Mouse (Mus musculus): ENCODE data around the gene Npff. TPM values are rescaled to one million over a fixed set of nuclear protein-coding genes. Genes with fewer than 3 reads are reported as not detected.

Npff gene
- total RNA-seq (2021): under 1 TPM; 0.87 to 0.92 TPM
- long read RNA-seq, experiment 1: 0 reads
- long read RNA-seq, experiment 2: 0 reads

GRCm38 (mm10) chr15:102524892-102525485 is at the start of gene Npff:
Npff (minus strand) TSS chr15:102524942.
- DNase-seq: peak; percentile 66 to 84

DNA sequence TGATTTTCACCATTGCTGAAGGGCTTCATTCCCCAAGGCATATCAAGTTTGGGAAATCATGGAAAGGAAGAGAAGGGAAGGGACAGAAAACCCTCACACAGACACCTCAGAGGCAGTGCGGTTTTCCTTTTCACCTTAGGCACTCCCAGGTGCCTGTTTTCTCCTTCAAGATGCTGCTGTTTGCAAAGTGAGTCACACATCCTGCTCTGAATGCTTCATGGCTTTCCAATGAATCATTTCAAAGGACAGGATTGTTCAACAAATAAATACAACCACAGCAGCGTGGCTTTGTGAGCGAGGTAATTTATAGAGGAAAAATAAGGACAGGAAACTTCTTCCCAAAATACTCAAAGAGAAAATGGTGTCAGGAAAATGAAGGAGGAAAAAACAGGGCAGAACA is 47.3 kb upstream of the Npff start:
- no peak for DNase-seq

- no peak for DNase-seq
Observed at GRCm38 (mm10) chr15:102567849-102568248, 43.1 kb upstream of the Npff start.

DNA sequence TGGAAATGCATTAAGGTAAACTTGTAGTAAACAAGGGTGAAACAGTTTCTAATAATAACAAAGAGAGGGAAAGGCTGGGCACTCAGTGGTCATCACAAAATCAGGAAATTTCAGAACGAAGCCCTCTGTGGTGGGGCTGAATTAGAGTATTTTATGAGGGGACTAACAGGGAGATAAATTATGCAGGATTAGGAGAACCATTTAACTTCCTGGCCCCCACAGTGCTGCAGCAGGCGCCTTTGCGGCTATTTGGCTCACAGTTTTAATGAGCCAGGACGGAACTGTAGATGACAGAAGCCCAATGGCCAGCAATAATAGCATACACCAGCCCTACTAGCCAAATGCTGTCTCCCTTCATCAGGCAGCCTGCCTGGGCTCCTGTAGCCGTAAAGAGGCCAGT is 38.9 kb upstream of the Npff start:
- no peak for DNase-seq

GRCm38 (mm10) chr15:102563061-102563460 is 38.3 kb upstream of the Npff start:
- no peak for DNase-seq

DNA sequence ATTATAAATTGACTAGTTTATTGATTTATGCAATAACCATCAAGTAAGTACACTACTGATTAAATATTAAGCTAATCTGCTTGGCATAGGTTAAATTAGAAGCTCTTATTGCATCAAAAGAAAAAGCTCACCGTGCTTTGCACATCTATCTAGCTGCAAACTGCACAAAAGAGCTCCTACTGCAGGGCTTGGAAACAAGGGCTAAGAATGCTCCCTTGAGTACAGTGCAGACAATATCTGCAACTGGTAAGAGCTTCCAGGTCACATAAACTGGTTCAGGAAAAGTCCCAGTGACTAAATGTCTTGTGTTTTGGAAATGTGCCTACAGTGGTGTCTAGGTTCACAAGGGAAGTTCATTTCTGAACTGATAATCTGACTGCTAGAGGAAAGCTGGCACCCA is 37.7 kb upstream of the Npff start:
- DNase-seq: no peak

DNA sequence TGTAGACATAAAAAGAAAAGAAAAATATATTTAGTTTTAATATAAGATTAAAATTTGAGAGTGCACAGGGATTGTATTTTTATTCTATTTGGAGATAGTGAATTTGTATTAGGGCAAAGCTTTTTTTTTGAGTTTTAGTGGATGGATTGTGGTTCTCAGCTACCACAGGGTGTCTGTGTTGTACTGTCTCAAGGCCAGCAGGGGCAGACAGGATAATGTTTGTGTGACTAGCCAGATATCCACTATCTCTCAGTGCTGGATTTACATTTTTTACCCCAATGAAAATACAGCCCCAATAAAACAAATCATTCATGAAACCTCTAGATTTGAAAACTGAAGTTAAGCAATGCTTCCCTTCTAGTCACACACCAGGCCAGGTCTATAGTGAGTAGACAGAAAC is 32.8 kb upstream of the Npff start:
- DNase-seq: no peak

DNA sequence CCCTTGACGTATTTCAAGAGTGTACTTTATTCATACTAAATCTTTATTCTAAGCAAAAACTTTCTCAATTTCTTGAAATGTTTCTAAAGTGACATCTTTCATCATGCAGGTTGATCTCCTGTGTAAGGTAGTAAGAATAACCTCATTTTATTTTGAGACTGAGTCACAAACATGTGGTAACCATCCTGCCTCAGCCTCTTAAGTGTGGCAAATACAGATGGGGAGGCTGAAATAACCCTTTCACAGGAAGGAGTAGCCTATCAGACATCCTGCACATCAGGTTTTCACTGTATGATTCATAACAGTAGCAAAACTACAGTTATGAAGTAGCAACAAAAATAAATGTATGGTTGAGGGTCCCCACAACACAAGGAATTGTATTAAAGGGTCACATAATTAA is 30.8 kb upstream of the Npff start:
- DNase-seq: no peak

DNA sequence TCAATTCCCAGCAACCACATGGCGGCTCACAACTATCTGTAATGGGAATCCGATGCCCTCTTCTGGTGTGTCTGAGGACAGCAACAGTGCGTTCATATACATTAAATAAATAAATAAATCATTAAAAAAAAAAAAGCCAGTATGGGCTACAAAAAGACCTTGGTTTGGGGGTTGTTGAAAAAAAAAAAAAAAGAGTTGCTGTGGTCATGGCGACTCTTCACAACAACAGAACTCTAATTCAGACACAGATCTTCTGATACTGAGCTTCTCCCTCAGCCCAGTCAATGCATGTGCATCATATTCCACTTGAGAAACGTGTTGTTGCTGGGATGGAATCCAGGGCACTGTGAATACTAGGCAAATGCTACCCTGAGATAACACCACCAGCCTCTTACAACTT is 27.9 kb upstream of the Npff start:
- DNase-seq: no peak

GRCm38 (mm10) chr15:102547478-102547877 is 22.7 kb upstream of the Npff start:
- DNase-seq: peak; percentile 59 to 68

- DNase-seq: peak; percentile 81 to 82
Observed at GRCm38 (mm10) chr15:102546677-102547427, 22.1 kb upstream of the Npff start.

DNA sequence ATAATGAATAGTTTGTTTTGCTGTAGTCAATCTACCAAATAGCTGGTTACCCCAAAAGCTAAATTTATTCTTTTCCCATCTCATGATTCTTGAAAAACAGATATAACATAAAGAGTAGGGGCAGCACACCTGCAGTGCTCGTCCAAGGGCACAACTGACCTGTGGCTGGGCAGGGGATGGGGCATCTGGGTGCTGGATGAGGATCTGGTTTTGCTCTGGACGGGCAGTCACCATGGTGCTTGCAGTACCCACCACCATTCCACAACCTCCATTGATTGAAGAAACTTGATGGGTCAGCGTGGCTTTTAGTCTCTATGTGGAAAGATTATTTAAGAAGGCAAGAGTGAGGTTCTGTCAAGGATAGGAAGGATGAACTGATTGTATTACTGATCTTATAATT is 21.5 kb upstream of the Npff start:
- no peak for DNase-seq

DNA sequence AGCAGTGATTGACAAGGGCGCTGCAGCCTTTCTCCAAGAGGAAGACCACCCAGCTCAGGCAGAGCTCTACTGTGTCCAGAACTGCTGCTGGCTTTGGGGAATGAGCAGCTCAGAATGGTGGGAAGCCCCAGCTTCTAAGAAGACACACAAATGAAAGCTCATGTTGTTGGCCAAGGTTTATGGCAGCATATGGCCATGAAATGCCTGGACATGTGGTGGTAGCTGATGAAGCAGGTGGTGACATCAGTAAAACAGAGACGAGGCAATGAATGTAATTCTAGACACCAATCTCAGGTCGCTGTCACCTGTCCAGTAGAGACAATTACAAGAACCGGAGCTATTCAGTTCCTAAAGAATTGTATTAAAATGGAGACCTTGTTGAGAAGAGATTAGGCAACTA is 20.1 kb upstream of the Npff start:
- DNase-seq: no peak

- DNase-seq: no peak
Observed at GRCm38 (mm10) chr15:102533926-102534325, 9.2 kb upstream of the Npff start.

- no peak for DNase-seq
Observed at GRCm38 (mm10) chr15:102532106-102532900, 7.6 kb upstream of the Npff start.

- DNase-seq: no peak
Observed at GRCm38 (mm10) chr15:102531586-102531985, 6.8 kb upstream of the Npff start.

GRCm38 (mm10) chr15:102530566-102530965 is 5.8 kb upstream of the Npff start:
- no peak for DNase-seq

- no peak for DNase-seq
Observed at GRCm38 (mm10) chr15:102528396-102528795, 3.7 kb upstream of the Npff start.

- DNase-seq: no peak
Observed at GRCm38 (mm10) chr15:102527936-102528335, 3.2 kb upstream of the Npff start.

DNA sequence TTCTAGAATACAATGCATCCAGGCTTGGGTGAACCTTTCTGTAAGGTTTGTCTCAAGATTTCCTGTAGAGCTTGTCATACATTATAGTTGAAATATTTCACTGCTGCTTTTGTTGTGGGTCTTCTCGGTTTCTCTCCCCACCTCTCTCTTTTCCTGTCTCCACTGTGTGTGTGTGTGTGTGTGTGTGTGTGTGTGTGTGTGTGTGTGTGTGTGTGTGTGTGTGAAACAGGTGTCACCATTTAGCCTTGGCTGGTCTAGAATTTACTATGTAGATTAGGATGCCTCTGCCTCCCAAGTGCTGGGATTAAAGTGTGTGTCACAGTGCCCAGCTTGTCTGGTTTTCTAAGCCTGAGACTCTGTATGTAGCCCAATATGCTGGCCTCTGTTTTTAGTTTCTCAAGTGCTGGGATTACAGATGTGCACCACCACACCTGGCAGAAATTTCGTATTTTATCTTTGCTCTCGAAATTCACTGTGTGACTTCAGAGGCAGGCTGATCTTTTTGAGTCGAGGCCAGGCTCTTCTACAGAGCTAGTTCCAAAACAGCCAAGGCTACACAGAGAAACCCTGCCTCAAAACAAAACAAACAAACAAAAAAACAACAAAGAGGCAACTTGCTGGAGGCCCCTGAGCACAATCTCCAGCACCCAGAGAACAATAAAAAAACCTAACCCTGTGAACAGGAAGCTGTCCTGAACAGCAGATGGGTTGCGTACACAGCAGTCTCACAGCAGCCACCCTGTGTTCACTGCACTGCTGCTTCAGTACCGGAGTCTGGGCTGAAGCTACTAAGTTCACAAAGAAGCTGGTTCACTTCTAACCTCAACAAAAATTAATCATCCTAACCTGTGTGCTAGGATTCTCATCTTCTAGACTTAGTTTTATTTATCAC is 1.6 kb upstream of the Npff start:
- no peak for DNase-seq

DNA sequence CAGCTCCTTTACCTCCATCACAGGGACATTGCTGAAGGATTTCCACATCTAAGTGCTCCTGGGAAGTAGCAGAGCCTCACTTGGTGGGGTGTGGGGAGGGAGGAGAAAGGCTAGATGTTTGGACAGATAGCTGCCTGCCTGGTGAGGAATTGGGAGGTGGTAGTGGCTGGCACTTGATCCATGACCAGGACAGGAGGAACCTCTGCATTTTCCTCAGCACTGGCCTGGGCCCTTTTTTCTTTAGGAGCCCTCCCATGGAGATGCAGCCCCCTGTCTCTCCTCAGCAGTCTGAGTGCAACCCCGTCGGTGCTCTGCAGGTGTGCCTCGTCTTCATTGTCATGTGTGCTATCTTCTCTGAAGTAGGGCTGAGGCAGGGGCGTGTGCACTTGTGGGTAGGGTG is 3.3 kb downstream of the Npff start:
- no peak for DNase-seq

DNA sequence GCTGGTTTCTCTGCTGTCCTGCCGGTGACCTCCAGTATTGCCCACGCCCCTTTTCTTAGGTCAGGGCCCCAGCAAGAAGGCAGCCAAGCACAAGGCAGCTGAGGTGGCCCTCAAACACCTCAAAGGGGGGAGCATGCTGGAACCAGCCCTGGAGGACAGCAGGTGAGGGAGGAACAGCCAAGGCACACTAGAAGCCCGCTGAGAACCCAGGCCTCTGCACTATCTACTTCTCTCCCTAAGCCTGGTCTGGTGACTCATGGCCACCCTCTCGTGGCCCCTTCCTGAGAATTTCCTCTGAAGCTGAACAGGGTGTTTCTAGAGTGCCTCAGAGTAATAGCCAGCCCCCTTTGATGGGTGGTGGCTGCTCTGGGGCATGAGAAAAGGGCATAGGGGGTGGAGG is 4.3 kb downstream of the Npff start:
- no peak for DNase-seq
